Mouse (Mus musculus) forebrain, postnatal 0 days (tissue): ENCODE results near the gene 9030025P20Rik. TPM values are rescaled to one million over a fixed set of nuclear protein-coding genes. Genes with fewer than 3 reads are reported as not detected.
"Not testable (repeated sequence)": the region's sequence is repeated elsewhere in the genome, so short reads cannot be mapped to it uniquely, and the experiment has no call there.

Experiments
- ATAC-seq: fragments of 200-750 bp; cut with Nextera tagmentation; 2 replicates; pipeline ENCODE4 v1.8.0; 2017; ENCODE audit warnings: mild to moderate bottlenecking, moderate library complexity
- DNase-seq: peaks from one replicate; pipeline ENCODE4 v3.0.0-alpha.2; 2015
- H3K27ac ChIP-seq: fragments of 300-500 bp; sonication (generic); 2 replicates; pipeline ENCODE4 v1.5.1; 2014; ENCODE audit warnings: low read depth, mild to moderate bottlenecking, antibody characterized with exemption, low read length, moderate library complexity, mixed read lengths
- H3K27me3 ChIP-seq: fragments of 300-500 bp; sonication (generic); 2 replicates; pipeline ENCODE4 v1.6.1; 2014; ENCODE audit warnings: mild to moderate bottlenecking, low read length, mixed read lengths; ENCODE audit not compliant: insufficient read depth
- H3K36me3 ChIP-seq: fragments of 300-500 bp; sonication (generic); 2 replicates; pipeline ENCODE4 v1.6.1; 2014; ENCODE audit warnings: mild to moderate bottlenecking, moderate library complexity; ENCODE audit not compliant: insufficient read depth
- H3K4me1 ChIP-seq: fragments of 300-500 bp; sonication (generic); 2 replicates; pipeline ENCODE4 v1.6.1; 2014; ENCODE audit warnings: antibody characterized with exemption; ENCODE audit not compliant: insufficient read depth
- H3K4me2 ChIP-seq: fragments of 300-500 bp; sonication (generic); 2 replicates; pipeline ENCODE4 v1.6.1; 2014; ENCODE audit warnings: low read depth, mild to moderate bottlenecking, moderate library complexity
- H3K4me3 ChIP-seq: fragments of 300-500 bp; sonication (generic); 2 replicates; pipeline ENCODE4 v1.5.1; 2014; ENCODE audit warnings: low read depth, low read length, mixed read lengths
- H3K9ac ChIP-seq: fragments of 300-500 bp; sonication (generic); 2 replicates; pipeline ENCODE4 v1.6.1; 2014; ENCODE audit warnings: mild to moderate bottlenecking
- H3K9me3 ChIP-seq: fragments of 300-500 bp; sonication (generic); 2 replicates; pipeline ENCODE4 v1.6.1; 2016; ENCODE audit warnings: low read length
- WGBS: fragments of 180-500 bp; shearing (Covaris S2); extraction: QIAGEN DNeasy Blood & Tissue Kit; methylation state at CpG from one replicate; pipeline ENCODE4 v1.1.7; 2014; 5-methylcytosine and 5-hydroxymethylcytosine counted together
- polyA plus RNA-seq: library from polyadenylated mRNA; unstranded; fragments of >200 nt; fragmentation: Nextera tagmentation; extraction: Ambion mirVana; gene quantifications from 2 replicates; pipeline ENCODE4 v1.2.1, GENCODE M21; 2015
- total RNA-seq: library from RNA; depleted of rRNA; stranded (reverse); fragments of >200 nt; gene quantifications from 2 replicates; pipeline ENCODE4 v1.2.3, GENCODE M21; 2014

Gene 9030025P20Rik
- total and polyA plus RNA-seq, 2 experiments from 2014 or later: 7.6 to 8.9 TPM

- no CpG with 5 or more reads among the region's 5 CpGs for WGBS
- not testable (repeated sequence) for H3K9ac ChIP-seq, H3K4me2 ChIP-seq, H3K4me1 ChIP-seq, H3K36me3 ChIP-seq, H3K27ac ChIP-seq, H3K4me3 ChIP-seq, DNase-seq, ATAC-seq, H3K9me3 ChIP-seq, H3K27me3 ChIP-seq
These were observed 15.9 kb downstream of the 9030025P20Rik start for GRCm38 (mm10) chr17:14994140-14994539.

- not testable (repeated sequence) for H3K36me3 ChIP-seq, ATAC-seq, H3K9me3 ChIP-seq, H3K4me2 ChIP-seq, H3K27me3 ChIP-seq, H3K9ac ChIP-seq, H3K4me1 ChIP-seq, H3K27ac ChIP-seq, H3K4me3 ChIP-seq, DNase-seq
- no CpG with 5 or more reads among the region's 4 CpGs for WGBS
These were observed 21.8 kb downstream of the 9030025P20Rik start for GRCm38 (mm10) chr17:15000047-15000446.

- H3K4me3 ChIP-seq, H3K4me2 ChIP-seq: not testable (repeated sequence)
- no CpG with 5 or more reads among the region's 3 CpGs for WGBS
These were observed 30.8 kb downstream of the 9030025P20Rik start for GRCm38 (mm10) chr17:15009088-15009487.

GRCm38 (mm10) chr17:15009706-15010413, 31.6 kb downstream of the 9030025P20Rik start, which contains the start of gene Gm3435:
Gene Gm3435 (plus strand): TSS chr17:15010176.
- no CpG with 5 or more reads among the region's 60 CpGs for WGBS
- DNase-seq, H3K9me3 ChIP-seq, H3K27me3 ChIP-seq, H3K27ac ChIP-seq, H3K36me3 ChIP-seq, H3K4me1 ChIP-seq, H3K9ac ChIP-seq, H3K4me2 ChIP-seq, H3K4me3 ChIP-seq: not testable (repeated sequence)
- peak; percentile 99 for ATAC-seq

More at GRCm38 (mm10) chr17:15009088-15009487, 30.8 kb downstream of the 9030025P20Rik start:
- H3K9ac ChIP-seq, H3K27me3 ChIP-seq, ATAC-seq, DNase-seq, H3K27ac ChIP-seq, H3K9me3 ChIP-seq, H3K36me3 ChIP-seq, H3K4me1 ChIP-seq: not testable (repeated sequence)

- not testable (repeated sequence) for H3K36me3 ChIP-seq, H3K27me3 ChIP-seq, ATAC-seq, H3K9me3 ChIP-seq, H3K4me3 ChIP-seq, DNase-seq, H3K4me2 ChIP-seq, H3K9ac ChIP-seq, H3K4me1 ChIP-seq, H3K27ac ChIP-seq
- WGBS: 78% methylated on average over 3 of the region's 3 CpGs
These were observed 43.4 kb downstream of the 9030025P20Rik start for GRCm38 (mm10) chr17:15021503-15022220.

- not testable (repeated sequence) for H3K4me1 ChIP-seq, H3K4me2 ChIP-seq, DNase-seq, H3K9ac ChIP-seq, H3K27me3 ChIP-seq, H3K4me3 ChIP-seq, H3K27ac ChIP-seq, H3K36me3 ChIP-seq, H3K9me3 ChIP-seq
- peak; percentile 83 for ATAC-seq
- no CpG with 5 or more reads among the region's 97 CpGs for WGBS
These were observed 45.7 kb downstream of the 9030025P20Rik start for GRCm38 (mm10) chr17:15023878-15024492.

- WGBS: no CpG with 5 or more reads among the region's 48 CpGs
- not testable (repeated sequence) for H3K4me2 ChIP-seq
These were observed 46.4 kb downstream of the 9030025P20Rik start for GRCm38 (mm10) chr17:15024502-15025193.

GRCm38 (mm10) chr17:15025513-15025912, 47.2 kb downstream of the 9030025P20Rik start:
- not testable (repeated sequence) for H3K36me3 ChIP-seq, H3K9ac ChIP-seq, H3K4me1 ChIP-seq, H3K27me3 ChIP-seq, H3K27ac ChIP-seq, DNase-seq, ATAC-seq, H3K9me3 ChIP-seq, H3K4me2 ChIP-seq, H3K4me3 ChIP-seq
- no CpG with 5 or more reads among the region's 6 CpGs for WGBS

More at GRCm38 (mm10) chr17:15024502-15025193, 46.4 kb downstream of the 9030025P20Rik start:
- not testable (repeated sequence) for H3K27me3 ChIP-seq, H3K9ac ChIP-seq, H3K4me3 ChIP-seq, H3K27ac ChIP-seq, H3K4me1 ChIP-seq, H3K36me3 ChIP-seq, H3K9me3 ChIP-seq, DNase-seq
- peak; percentile 89 for ATAC-seq

GRCm38 (mm10) chr17:15031414-15031813, 53.1 kb downstream of the 9030025P20Rik start:
- H3K9ac ChIP-seq, H3K4me1 ChIP-seq, H3K4me2 ChIP-seq, ATAC-seq, H3K36me3 ChIP-seq, DNase-seq, H3K4me3 ChIP-seq, H3K27ac ChIP-seq, H3K9me3 ChIP-seq, H3K27me3 ChIP-seq: not testable (repeated sequence)
- WGBS: no CpG with 5 or more reads among the region's 4 CpGs
